8 mouse cellular contexts compared by ENCODE assay signal in the genomic region with DNA sequence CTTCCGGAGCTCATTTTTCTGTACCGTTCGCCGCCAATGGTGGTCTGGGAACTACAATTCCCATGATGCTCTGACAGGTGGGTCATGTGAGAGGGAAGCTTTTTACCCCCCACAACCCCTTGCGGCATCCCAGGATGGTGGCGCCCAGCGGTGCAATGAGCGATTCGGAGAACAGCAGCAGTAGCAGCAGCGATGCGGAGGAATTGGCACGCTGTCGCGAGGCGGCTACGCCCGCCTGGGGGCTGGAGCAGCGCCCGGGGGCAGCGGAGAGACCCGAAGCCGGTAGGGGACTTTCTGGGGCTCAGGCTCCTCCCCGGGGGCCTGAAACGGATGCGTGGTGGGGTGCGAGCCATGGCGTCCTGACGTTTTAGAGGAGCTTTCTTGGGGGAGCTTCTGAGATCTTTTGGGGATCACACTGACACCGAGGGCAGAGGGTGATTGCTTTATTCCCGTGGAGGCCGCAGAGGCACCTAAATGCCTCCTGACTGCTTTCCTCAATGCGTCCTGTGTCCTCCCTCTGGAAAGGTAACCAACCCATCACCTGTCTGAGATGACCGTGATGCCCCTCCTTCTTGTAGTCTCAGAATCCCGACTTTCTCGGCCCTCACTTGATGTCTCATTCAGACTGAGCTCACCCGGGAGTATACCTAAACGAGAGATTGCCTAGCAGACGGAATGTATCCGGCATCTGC. TPM values are rescaled to one million over a fixed set of nuclear protein-coding genes. Genes with fewer than 3 reads are reported as not detected.
DNase-seq lines count a peak whose midpoint lies in the region; ATAC-seq and TF ChIP-seq lines count a peak whose summit lies in the region.

TSS of gene 2210016L21Rik (plus strand) at position 85 of the 692 bp plus-strand sequence.

- TF ChIP-seq CTCF in Patski (IDR thresholded peaks at IDR 0.05): no peak

- peaks cover 19% of the 10 kb centered on the region for H3K36me3 ChIP-seq in hindbrain, embryonic 12.5 days

- in situ Hi-C loops in Patski (cut with MboI; ENCODE audit: low pct_unique_long_range_greater_than_20kb): no loop called here

- peaks cover 10% of the 10 kb centered on the region for H3K4me1 ChIP-seq in hindbrain, embryonic 12.5 days

- H3K9ac ChIP-seq in hindbrain, embryonic 12.5 days: peak within 1 kb of the TSS; percentile 88

- ATAC-seq in Patski: peak; percentile 74
- ATAC-seq in hindbrain, embryonic 12.5 days (ENCODE audit: low FRiP score): peak; percentile 88

- 1% methylated on average over 39 of the region's 39 CpGs for WGBS in hindbrain, embryonic 12.5 days

- H3K9me3 ChIP-seq in hindbrain, embryonic 12.5 days (replicated peaks): no peaks in the 10 kb centered on the region

- peak within 1 kb of the TSS; percentile 89 for H3K27ac ChIP-seq in hindbrain, embryonic 12.5 days

- H3K4me2 ChIP-seq in hindbrain, embryonic 12.5 days (replicated peaks): peak within 1 kb of the TSS; percentile 82

- H3K4me3 ChIP-seq in hindbrain, embryonic 12.5 days: peak within 1 kb of the TSS; percentile 90

- CTCF ChIA-PET in Patski (lab: Charles Lee): interaction anchor here (1.1 to 2.3 kb wide), 3 partner anchors 15 to 37 kb away, joined by 3 to 7 read pairs (median 3); no protein-coding TSS in a partner anchor

- no peaks in the 10 kb centered on the region for H3K27me3 ChIP-seq in Patski
- no peaks in the 10 kb centered on the region for H3K27me3 ChIP-seq in hindbrain, embryonic 12.5 days

- POLR2A ChIA-PET in Patski (lab: Charles Lee): interaction anchor here (0.6 kb wide), 1 partner anchor 17 kb away, joined by 3 read pairs; no protein-coding TSS in a partner anchor

- no peak for DNase-seq in Patski (ENCODE audit: low read depth, low spot score)
- DNase-seq in cerebellum, postnatal 10 days: peak; percentile 93 to 94
- peak; percentile 85 to 86 for DNase-seq in frontal cortex, postnatal 10 days (ENCODE audit: low spot score in 2 of 2)
- DNase-seq in layer of hippocampus, postnatal 14 days (ENCODE audit: low spot score in 2 of 2): peak; percentile 85 to 91
- peak; percentile 79 for DNase-seq in lung, postnatal 14 days
- peak; percentile 69 for DNase-seq in retina, adult 2 months (ENCODE audit: low read depth, low spot score)
- peak; percentile 83 to 90 for DNase-seq in thymus, postnatal 36 days

RNA-seq across cellular contexts. Expression of gene 2210016L21Rik, which starts in this region (rescaled TPM):
- polyA plus RNA-seq in Patski (2021): 53.0 TPM
- polyA plus RNA-seq in hindbrain, embryonic 12.5 days (2016; fragmentation: Nextera tagmentation; extraction: Ambion mirVana): 66.7 and 72.0 TPM in 2 replicates
- 100 to 1,000 TPM; 187 to 201 TPM for total RNA-seq in layer of hippocampus, postnatal 14 days (2021)
